Mouse (Mus musculus): ENCODE measurements around the gene Chd9.

The Chd9 gene

GRCm38 (mm10) chr8:91077077-91077867, 249.1 kb downstream of the Chd9 start:
- DNase-seq (ENCODE audit: low read depth, low spot score), result no peak

- no peak for DNase-seq (ENCODE audit: low read depth, low spot score)
Measured at GRCm38 (mm10) chr8:91079678-91080077, 251.5 kb downstream of the Chd9 start.

GRCm38 (mm10) chr8:91081911-91082310, 253.8 kb downstream of the Chd9 start:
- no peak for DNase-seq (ENCODE audit: low read depth, low spot score)

- DNase-seq (ENCODE audit: low read depth, low spot score), result no peak
Measured at GRCm38 (mm10) chr8:91082428-91082827, 254.3 kb downstream of the Chd9 start.

GRCm38 (mm10) chr8:91088452-91088851, 260.3 kb downstream of the Chd9 start:
- DNase-seq (ENCODE audit: low read depth, low spot score), result no peak

GRCm38 (mm10) chr8:91089601-91090000, 261.4 kb downstream of the Chd9 start:
- DNase-seq (ENCODE audit: low read depth, low spot score), result no peak

- no peak for DNase-seq (ENCODE audit: low read depth, low spot score)
Measured at GRCm38 (mm10) chr8:91094135-91094534, 266.0 kb downstream of the Chd9 start.

- no peak for DNase-seq (ENCODE audit: low read depth, low spot score)
Measured at GRCm38 (mm10) chr8:91098106-91098505, 270.0 kb downstream of the Chd9 start.

Measured in brain, embryonic 18.5 days (tissue).